Mouse (Mus musculus): Measurements from ENCODE around the gene Ctdnep1. TPM values are rescaled to one million over a fixed set of nuclear protein-coding genes. Genes with fewer than 3 reads are reported as not detected.

The Ctdnep1 gene
- polyA plus RNA-seq, 1 experiment from 2014 or later: 30.9 TPM

MicroRNAs within 50 kb of the gene (microRNA counts, 519-probe panel; counts per million panel counts)
- 236 counts per million, percentile 44 among the panel's probes with 10 or more counts for microRNA mmu-miR-324-3p
- 3,473 counts per million, percentile 79 among the panel's probes with 10 or more counts for microRNA mmu-miR-324-5p

Small RNAs within 50 kb of the gene (microRNA-seq; reads per million reads assigned to microRNA genes)
- gene Gm44349 (not detected), gene Mir324 (3,294 reads per million, percentile 86 among the genes with 10 or more reads in this experiment)

Other genes with a start within 250 kb of the Ctdnep1 start
- gene Polr2a, start 222.5 kb upstream of the Ctdnep1 start, polyA plus RNA-seq (2015; fragmentation: Nextera tagmentation; extraction: Ambion mirVana): 27.3 and 31.3 TPM in 2 replicates
- gene Slc35g3, start 219.2 kb upstream of the Ctdnep1 start, polyA plus RNA-seq (2015; fragmentation: Nextera tagmentation; extraction: Ambion mirVana): not detected in 2 replicates
- 3.5 and 4.8 TPM in 2 replicates for gene Zbtb4, start 215.2 kb upstream of the Ctdnep1 start, polyA plus RNA-seq (2015; fragmentation: Nextera tagmentation; extraction: Ambion mirVana)
- 5.4 and 5.7 TPM in 2 replicates for gene Chrnb1, start 185.2 kb upstream of the Ctdnep1 start, polyA plus RNA-seq (2015; fragmentation: Nextera tagmentation; extraction: Ambion mirVana)
- gene Fgf11, start 179.3 kb upstream of the Ctdnep1 start, polyA plus RNA-seq (2015; fragmentation: Nextera tagmentation; extraction: Ambion mirVana): 3.6 TPM in 2 replicates
- 4.0 and 4.7 TPM in 2 replicates for gene Tmem102, start 175.5 kb upstream of the Ctdnep1 start, polyA plus RNA-seq (2015; fragmentation: Nextera tagmentation; extraction: Ambion mirVana)
- gene Gm39566, start 165.9 kb upstream of the Ctdnep1 start, polyA plus RNA-seq (2015; fragmentation: Nextera tagmentation; extraction: Ambion mirVana): not detected in 2 replicates
- gene Spem2, start 162.7 kb upstream of the Ctdnep1 start, polyA plus RNA-seq (2015; fragmentation: Nextera tagmentation; extraction: Ambion mirVana): not detected in 2 replicates
- gene Spem1, start 159.0 kb upstream of the Ctdnep1 start, polyA plus RNA-seq (2015; fragmentation: Nextera tagmentation; extraction: Ambion mirVana): 0.26 TPM in 1 of 2 replicates, not detected in the other
- gene Nlgn2, start 143.4 kb upstream of the Ctdnep1 start, polyA plus RNA-seq (2015; fragmentation: Nextera tagmentation; extraction: Ambion mirVana): 14.1 and 15.2 TPM in 2 replicates
- gene Tmem256, start 142.6 kb upstream of the Ctdnep1 start, polyA plus RNA-seq (2015; fragmentation: Nextera tagmentation; extraction: Ambion mirVana): 358 and 423 TPM in 2 replicates
- gene Plscr3, start 134.8 kb upstream of the Ctdnep1 start, polyA plus RNA-seq (2015; fragmentation: Nextera tagmentation; extraction: Ambion mirVana): 145 and 154 TPM in 2 replicates
- 4.9 and 5.3 TPM in 2 replicates for gene Tnk1, start 122.4 kb upstream of the Ctdnep1 start, polyA plus RNA-seq (2015; fragmentation: Nextera tagmentation; extraction: Ambion mirVana)
- gene Tmem95, start 103.1 kb upstream of the Ctdnep1 start, polyA plus RNA-seq (2015; fragmentation: Nextera tagmentation; extraction: Ambion mirVana): not detected in 2 replicates
- gene Kctd11, start 99.8 kb upstream of the Ctdnep1 start, polyA plus RNA-seq (2015; fragmentation: Nextera tagmentation; extraction: Ambion mirVana): 3.8 and 4.4 TPM in 2 replicates
- gene Acap1, start 85.6 kb upstream of the Ctdnep1 start, polyA plus RNA-seq (2015; fragmentation: Nextera tagmentation; extraction: Ambion mirVana): 0.74 and 1.6 TPM in 2 replicates
- gene 2810408A11Rik, start 80.2 kb upstream of the Ctdnep1 start, polyA plus RNA-seq (2015; fragmentation: Nextera tagmentation; extraction: Ambion mirVana): 14.8 and 15.6 TPM in 2 replicates
- gene Neurl4, start 80.1 kb upstream of the Ctdnep1 start, polyA plus RNA-seq (2015; fragmentation: Nextera tagmentation; extraction: Ambion mirVana): 12.3 and 12.6 TPM in 2 replicates
- 79.5 and 85.5 TPM in 2 replicates for gene Gps2, start 67.3 kb upstream of the Ctdnep1 start, polyA plus RNA-seq (2015; fragmentation: Nextera tagmentation; extraction: Ambion mirVana)
- gene Eif5a, start 59.2 kb upstream of the Ctdnep1 start, polyA plus RNA-seq (2015; fragmentation: Nextera tagmentation; extraction: Ambion mirVana): 1,558 and 1,689 TPM in 2 replicates
- 7.5 and 10.2 TPM in 2 replicates for gene Ybx2, start 45.4 kb upstream of the Ctdnep1 start, polyA plus RNA-seq (2015; fragmentation: Nextera tagmentation; extraction: Ambion mirVana)
- gene Slc2a4, start 33.0 kb upstream of the Ctdnep1 start, polyA plus RNA-seq (2015; fragmentation: Nextera tagmentation; extraction: Ambion mirVana): 33.3 and 33.5 TPM in 2 replicates
- 30.3 and 34.9 TPM in 2 replicates for gene Cldn7, start 16.4 kb upstream of the Ctdnep1 start, polyA plus RNA-seq (2015; fragmentation: Nextera tagmentation; extraction: Ambion mirVana)
- 125 and 127 TPM in 2 replicates for gene Elp5, start 1.4 kb downstream of the Ctdnep1 start, polyA plus RNA-seq (2015; fragmentation: Nextera tagmentation; extraction: Ambion mirVana)
- gene Gabarap, start 10.0 kb downstream of the Ctdnep1 start, polyA plus RNA-seq (2015; fragmentation: Nextera tagmentation; extraction: Ambion mirVana): 511 and 542 TPM in 2 replicates
- gene Phf23, start 14.6 kb downstream of the Ctdnep1 start, polyA plus RNA-seq (2015; fragmentation: Nextera tagmentation; extraction: Ambion mirVana): 87.8 and 93.3 TPM in 2 replicates
- 55.0 and 56.8 TPM in 2 replicates for gene Dvl2, start 19.4 kb downstream of the Ctdnep1 start, polyA plus RNA-seq (2015; fragmentation: Nextera tagmentation; extraction: Ambion mirVana)
- 78.2 and 82.3 TPM in 2 replicates for gene Acadvl, start 34.3 kb downstream of the Ctdnep1 start, polyA plus RNA-seq (2015; fragmentation: Nextera tagmentation; extraction: Ambion mirVana)
- gene Dlg4, start 35.8 kb downstream of the Ctdnep1 start, polyA plus RNA-seq (2015; fragmentation: Nextera tagmentation; extraction: Ambion mirVana): 13.1 and 13.5 TPM in 2 replicates
- gene Asgr1, start 72.9 kb downstream of the Ctdnep1 start, polyA plus RNA-seq (2015; fragmentation: Nextera tagmentation; extraction: Ambion mirVana): 0.24 and 0.47 TPM in 2 replicates
- gene Asgr2, start 111.5 kb downstream of the Ctdnep1 start, polyA plus RNA-seq (2015; fragmentation: Nextera tagmentation; extraction: Ambion mirVana): not detected in 2 replicates
- 0.25 and 0.50 TPM in 2 replicates for gene Mgl2, start 149.2 kb downstream of the Ctdnep1 start, polyA plus RNA-seq (2015; fragmentation: Nextera tagmentation; extraction: Ambion mirVana)
- 1.3 TPM in 2 replicates for gene Clec10a, start 175.0 kb downstream of the Ctdnep1 start, polyA plus RNA-seq (2015; fragmentation: Nextera tagmentation; extraction: Ambion mirVana)
- gene Slc16a11, start 231.6 kb downstream of the Ctdnep1 start, polyA plus RNA-seq (2015; fragmentation: Nextera tagmentation; extraction: Ambion mirVana): 1.9 and 3.5 TPM in 2 replicates
- 9.8 and 13.0 TPM in 2 replicates for gene Slc16a13, start 239.9 kb downstream of the Ctdnep1 start, polyA plus RNA-seq (2015; fragmentation: Nextera tagmentation; extraction: Ambion mirVana)
- gene Bcl6b, start 248.6 kb downstream of the Ctdnep1 start, polyA plus RNA-seq (2015; fragmentation: Nextera tagmentation; extraction: Ambion mirVana): 11.1 and 11.3 TPM in 2 replicates

Measured in embryonic facial prominence, embryonic 13.5 days (tissue).